Mouse (Mus musculus) heart, embryonic 15.5 days (tissue): ENCODE measurements around the gene Vps53. TPM values are rescaled to one million over a fixed set of nuclear protein-coding genes. Genes with fewer than 3 reads are reported as not detected.
"Not testable (repeated sequence)": the region's sequence is repeated elsewhere in the genome, so short reads cannot be mapped to it uniquely, and the experiment has no call there.

Experiments used
- ATAC-seq: fragments of 200-750 bp; cut with Nextera tagmentation; replicated peaks from 2 replicates; pipeline ENCODE4 v1.8.0; 2017; ENCODE audit warnings: low read depth, moderate TSS enrichment; ENCODE audit not compliant: insufficient number of reproducible peaks, insufficient read depth, low FRiP score
- H3K27ac ChIP-seq: fragments of 300-500 bp; sonication (generic); 2 replicates; pipeline ENCODE4 v1.5.1; 2015; ENCODE audit warnings: mild to moderate bottlenecking, inconsistent platforms
- H3K27me3 ChIP-seq: fragments of 300-500 bp; sonication (generic); 2 replicates; pipeline ENCODE4 v1.6.1; 2015; ENCODE audit warnings: inconsistent platforms
- H3K36me3 ChIP-seq: fragments of 300-500 bp; sonication (generic); 2 replicates; pipeline ENCODE4 v1.6.1; 2015; ENCODE audit warnings: mild to moderate bottlenecking, inconsistent platforms
- H3K4me1 ChIP-seq: fragments of 300-500 bp; sonication (generic); replicated peaks from 2 replicates; pipeline ENCODE4 v1.6.1; 2015; ENCODE audit warnings: inconsistent platforms
- H3K4me2 ChIP-seq: fragments of 300-500 bp; sonication (generic); 2 replicates; pipeline ENCODE4 v1.6.1; 2015; ENCODE audit warnings: inconsistent platforms, mild to moderate bottlenecking, moderate library complexity
- H3K4me3 ChIP-seq: fragments of 300-500 bp; sonication (generic); 2 replicates; pipeline ENCODE4 v1.5.1; 2015; ENCODE audit warnings: mild to moderate bottlenecking, inconsistent platforms
- H3K9ac ChIP-seq: fragments of 300-500 bp; sonication (generic); 2 replicates; pipeline ENCODE4 v1.6.1; 2015; ENCODE audit warnings: mild to moderate bottlenecking, inconsistent platforms
- H3K9me3 ChIP-seq: fragments of 300-500 bp; sonication (generic); replicated peaks from 2 replicates; pipeline ENCODE4 v1.6.1; 2016; ENCODE audit warnings: inconsistent platforms
- WGBS: fragments of 180-500 bp; shearing (Covaris S2); methylation state at CpG from one replicate; pipeline ENCODE4 v1.1.7; 2015; ENCODE audit warnings: mixed read lengths; 5-methylcytosine and 5-hydroxymethylcytosine counted together
- polyA plus RNA-seq: library from polyadenylated mRNA; unstranded; fragments of >200 nt; fragmentation: Nextera tagmentation; extraction: Ambion mirVana; gene quantifications from 2 replicates; pipeline ENCODE4 v1.2.1, GENCODE M21; 2015

Gene Vps53
- polyA plus RNA-seq = 26.0 and 31.6 TPM in 2 replicates

DNA sequence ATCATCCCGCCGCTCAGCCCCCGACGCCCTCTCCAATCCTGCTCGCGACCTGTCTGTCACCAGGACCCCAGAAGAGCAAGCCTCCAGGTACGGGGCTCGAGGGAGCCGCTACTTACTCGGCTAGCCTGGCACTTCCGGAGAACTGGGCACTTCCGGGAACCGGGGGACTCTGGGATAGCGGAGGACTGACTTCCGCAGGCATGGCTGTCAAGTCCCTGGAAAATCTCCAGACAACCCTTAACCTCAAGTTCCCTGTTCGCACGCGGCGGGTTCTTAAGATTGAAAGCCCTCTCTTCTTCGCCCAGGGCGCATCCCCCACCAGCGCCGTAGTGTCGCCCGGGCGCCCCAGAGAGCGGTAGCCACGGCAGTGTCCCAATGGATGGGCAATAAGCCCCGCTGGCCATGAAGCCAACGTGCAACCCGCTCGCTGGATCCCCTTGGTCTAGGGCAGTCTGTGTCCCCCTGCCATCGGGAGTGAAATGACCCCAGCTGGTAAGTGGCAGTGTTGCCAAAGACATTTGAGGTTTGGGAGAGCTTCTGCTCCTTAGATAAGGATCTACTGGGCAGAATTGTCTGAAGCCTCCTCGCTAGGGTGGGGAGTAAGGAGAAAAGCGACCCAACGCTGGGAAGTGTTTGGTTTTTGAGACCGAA, at the start of gene Vps53, which contains the start of gene Fam57a:
Gene Vps53 (minus strand): TSS at position 153 of the 651 bp plus-strand sequence.
Gene Fam57a (plus strand): TSS at position 177 of the 651 bp plus-strand sequence.
- ATAC-seq = peak; percentile 89

DNA sequence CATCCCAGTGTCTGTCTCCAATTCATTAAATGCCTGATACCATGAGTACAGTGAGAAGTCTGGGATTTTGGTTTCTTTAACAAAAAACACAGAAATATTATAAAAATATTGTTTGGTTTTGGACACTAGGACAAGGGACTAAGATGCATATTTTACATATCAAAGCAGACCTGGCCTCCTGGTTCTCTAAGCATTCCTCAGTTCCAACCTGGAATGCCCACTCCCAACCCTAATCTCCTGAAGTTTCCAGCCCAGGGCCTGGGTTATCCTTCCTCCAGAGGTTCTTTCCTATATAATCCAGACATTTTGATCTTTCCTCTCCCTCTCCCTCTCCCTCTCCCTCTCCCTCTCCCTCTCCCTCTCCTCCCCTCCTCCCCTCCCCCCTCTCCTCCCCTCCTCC, 45.6 kb upstream of the Vps53 start:
- H3K4me2 ChIP-seq = no peak overlapping the region
- H3K4me1 ChIP-seq = no peaks in the 10 kb centered on the region
- H3K9ac ChIP-seq = no peak overlapping the region
- H3K27me3 ChIP-seq = no peaks in the 10 kb centered on the region
- ATAC-seq = no peak
- H3K9me3 ChIP-seq = no peaks in the 10 kb centered on the region
- H3K27ac ChIP-seq = no peak overlapping the region
- no peak overlapping the region for H3K4me3 ChIP-seq
- H3K36me3 ChIP-seq = peaks cover 36% of the 10 kb centered on the region

More for the DNA sequence above, at the start of gene Vps53, which contains the start of gene Fam57a:
- Histone ChIP-seq H3K4me2 (peak within 1 kb of the TSS; percentile 94), H3K4me1 (peaks cover 11% of the 10 kb centered on the region), H3K27me3 (no peaks in the 10 kb centered on the region), H3K36me3 (peaks cover 2% of the 10 kb centered on the region), H3K9ac (peak within 1 kb of the TSS; percentile 73), H3K27ac (peak within 1 kb of the TSS; percentile 71), H3K9me3 (no peaks in the 10 kb centered on the region), H3K4me3 (peak within 1 kb of the TSS; percentile 93)
- WGBS = under 1% methylated on average over 37 of the region's 37 CpGs

DNA sequence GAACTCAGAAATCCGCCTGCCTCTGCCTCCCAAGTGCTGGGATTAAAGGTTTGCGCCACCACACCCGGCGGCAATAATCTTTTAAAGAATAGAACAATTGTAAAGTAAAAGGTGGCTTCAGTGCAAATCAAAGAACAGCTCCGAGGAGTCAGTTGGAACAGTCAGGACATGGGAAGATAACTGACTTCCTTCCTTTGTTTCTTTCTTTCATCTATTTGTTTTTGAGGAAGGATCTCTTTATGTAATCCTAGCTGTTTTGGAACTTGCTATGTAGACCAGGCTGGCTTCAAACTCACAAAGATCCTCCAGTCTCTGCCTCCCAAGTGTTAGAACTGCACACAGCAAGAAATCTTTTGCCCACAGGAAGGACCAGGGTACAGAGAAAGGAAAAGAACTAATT, 45.2 kb upstream of the Vps53 start:
- no peak for ATAC-seq
- Histone ChIP-seq H3K9ac (no peak overlapping the region), H3K4me3 (no peak overlapping the region), H3K4me1 (no peaks in the 10 kb centered on the region), H3K36me3 (peaks cover 39% of the 10 kb centered on the region), H3K9me3 (no peaks in the 10 kb centered on the region), H3K4me2 (no peak overlapping the region), H3K27me3 (no peaks in the 10 kb centered on the region), H3K27ac (no peak overlapping the region)
- 80% methylated on average over 5 of the region's 5 CpGs for WGBS

DNA sequence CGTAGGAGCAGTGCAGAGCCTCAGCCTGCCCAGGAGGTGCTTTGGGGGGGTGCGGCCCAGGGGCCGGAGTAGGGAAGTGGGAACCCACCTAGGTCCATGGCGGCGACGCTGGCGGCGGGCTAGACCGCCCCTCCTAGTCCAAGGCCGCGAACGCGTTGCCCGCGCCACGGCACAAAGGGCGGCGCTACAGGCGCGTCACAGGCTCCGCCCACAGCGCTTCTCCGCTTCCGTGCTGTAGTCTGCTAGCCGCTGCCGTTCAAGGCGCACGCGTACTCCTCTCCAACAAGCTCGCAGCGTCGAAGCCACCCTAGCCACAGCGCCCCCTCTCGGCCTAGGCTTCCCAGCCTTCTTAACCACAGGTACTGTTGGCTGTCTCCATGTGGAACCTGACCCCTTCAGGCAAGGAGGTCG, 37.9 kb upstream of the Vps53 start, which contains the start of the genes Dbil5 and Gemin4:
Gene Dbil5 (plus strand): TSS at position 219 of the 411 bp plus-strand sequence.
Gene Gemin4 (minus strand): TSS at position 275 of the 411 bp plus-strand sequence.
- ATAC-seq = peak; percentile 97
- Histone ChIP-seq H3K27me3 (no peaks in the 10 kb centered on the region), H3K4me1 (peaks cover 8% of the 10 kb centered on the region), H3K27ac (peak within 1 kb of the TSS; percentile 88), H3K4me2 (peak within 1 kb of the TSS; percentile 79), H3K4me3 (peak within 1 kb of the TSS; percentile 77), H3K36me3 (peaks cover 37% of the 10 kb centered on the region), H3K9ac (peak within 1 kb of the TSS; percentile 87), H3K9me3 (no peaks in the 10 kb centered on the region)
- under 1% methylated on average over 35 of the region's 35 CpGs for WGBS

GRCm38 (mm10) chr11:76216681-76217389, 37.4 kb upstream of the Vps53 start:
- WGBS = 2% methylated on average over 33 of the region's 33 CpGs
- Histone ChIP-seq H3K4me1 (peaks cover 8% of the 10 kb centered on the region), H3K36me3 (peaks cover 38% of the 10 kb centered on the region), H3K4me2 (peak overlapping the region; percentile 79), H3K27me3 (no peaks in the 10 kb centered on the region), H3K9ac (peak overlapping the region; percentile 87), H3K27ac (peak overlapping the region; percentile 88), H3K4me3 (peak overlapping the region; percentile 77), H3K9me3 (no peaks in the 10 kb centered on the region)
- peak; percentile 21 for ATAC-seq

- no peak for ATAC-seq
- H3K9ac ChIP-seq = no peak overlapping the region
- peaks cover 8% of the 10 kb centered on the region for H3K4me1 ChIP-seq
- no peaks in the 10 kb centered on the region for H3K9me3 ChIP-seq
- no peaks in the 10 kb centered on the region for H3K27me3 ChIP-seq
- H3K4me2 ChIP-seq = peak overlapping the region; percentile 79
- H3K27ac ChIP-seq = peak overlapping the region; percentile 88; the same call in 1 of the 2 replicates
- peaks cover 32% of the 10 kb centered on the region for H3K36me3 ChIP-seq
- H3K4me3 ChIP-seq = peak overlapping the region; percentile 77
- WGBS = 89% methylated on average over 5 of the region's 5 CpGs
Observed at GRCm38 (mm10) chr11:76216049-76216540, 36.6 kb upstream of the Vps53 start.

DNA sequence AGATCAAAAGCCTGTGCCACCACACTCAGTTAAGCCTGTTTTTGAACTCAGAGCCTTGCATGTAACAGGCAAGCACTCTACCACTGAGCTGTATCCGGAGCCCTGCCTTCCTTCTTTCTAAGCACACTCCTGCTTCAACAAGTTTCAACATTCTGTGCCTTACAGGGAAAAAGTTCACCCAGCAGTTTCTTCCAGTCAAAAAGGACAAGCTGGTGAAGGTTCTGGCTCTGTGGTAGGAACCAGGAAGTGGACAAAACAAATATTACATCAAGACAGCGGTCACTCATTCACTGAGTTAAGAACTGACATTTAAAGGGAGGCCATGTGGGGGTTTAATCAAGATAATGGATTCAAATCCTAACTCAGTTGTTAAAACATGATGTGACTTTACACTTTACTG, 35.6 kb upstream of the Vps53 start:
- Histone ChIP-seq H3K4me1 (peaks cover 8% of the 10 kb centered on the region), H3K27me3 (no peaks in the 10 kb centered on the region), H3K9ac (no peak overlapping the region), H3K4me3 (no peak overlapping the region), H3K36me3 (peaks cover 30% of the 10 kb centered on the region), H3K27ac (no peak overlapping the region), H3K9me3 (no peaks in the 10 kb centered on the region), H3K4me2 (no peak overlapping the region)
- no peak for ATAC-seq
- WGBS = 91% methylated on average over 2 of the region's 2 CpGs

- Histone ChIP-seq H3K9ac (no peak overlapping the region), H3K36me3 (peaks cover 26% of the 10 kb centered on the region), H3K4me2 (no peak overlapping the region)
Observed at GRCm38 (mm10) chr11:76213841-76214240, 34.4 kb upstream of the Vps53 start.

GRCm38 (mm10) chr11:76211595-76211994, 32.1 kb upstream of the Vps53 start:
- 90% methylated on average over 5 of the region's 6 CpGs for WGBS

More at GRCm38 (mm10) chr11:76213841-76214240, 34.4 kb upstream of the Vps53 start:
- Histone ChIP-seq H3K9me3 (no peaks in the 10 kb centered on the region), H3K4me3 (no peak overlapping the region), H3K27me3 (no peaks in the 10 kb centered on the region), H3K27ac (no peak overlapping the region), H3K4me1 (peaks cover 8% of the 10 kb centered on the region)
- no peak for ATAC-seq
- WGBS = 82% methylated on average over 5 of the region's 5 CpGs

DNA sequence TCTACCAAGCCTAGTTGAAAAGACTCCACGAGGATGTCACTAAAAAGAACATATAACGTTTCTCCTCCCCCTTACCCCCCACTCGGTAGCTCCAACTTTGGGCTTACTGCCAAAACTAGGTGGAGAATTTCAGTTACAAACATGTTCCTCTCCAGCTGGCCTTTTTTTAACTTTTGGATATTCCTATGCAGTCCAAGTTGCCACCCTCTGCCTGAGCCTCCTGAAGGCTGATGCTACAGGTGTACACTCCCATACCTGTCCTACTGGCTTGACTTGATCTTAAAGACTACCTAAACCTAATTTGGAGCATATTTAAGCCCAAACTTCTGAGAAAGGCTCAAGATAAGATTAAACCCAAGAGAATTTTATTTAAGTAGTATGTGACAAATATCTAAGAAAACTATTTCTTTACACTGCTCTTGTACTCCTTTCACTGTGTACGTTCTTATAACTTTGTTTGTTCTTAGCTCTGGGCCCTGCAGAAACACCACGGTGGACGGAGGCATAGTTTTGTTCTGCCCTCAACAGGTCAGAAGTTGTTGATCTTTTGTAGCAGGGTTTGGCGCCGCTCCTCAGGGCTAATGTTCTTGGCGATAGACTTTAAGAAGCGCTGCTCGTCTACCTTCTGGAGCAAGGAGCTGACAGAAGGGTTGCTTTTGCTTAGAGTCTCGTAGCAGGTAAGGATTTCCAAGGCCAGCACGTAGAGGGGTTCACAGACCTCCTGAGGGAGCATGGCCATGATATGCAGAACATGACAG, 31.0 kb upstream of the Vps53 start:
- Histone ChIP-seq H3K27ac (no peak overlapping the region), H3K4me2 (no peak overlapping the region), H3K9ac (no peak overlapping the region), H3K9me3 (no peaks in the 10 kb centered on the region), H3K4me3 (no peak overlapping the region), H3K36me3 (peaks cover 37% of the 10 kb centered on the region), H3K27me3 (no peaks in the 10 kb centered on the region), H3K4me1 (no peaks in the 10 kb centered on the region)
- WGBS = 77% methylated on average over 13 of the region's 13 CpGs
- no peak for ATAC-seq

More at GRCm38 (mm10) chr11:76211595-76211994, 32.1 kb upstream of the Vps53 start:
- H3K9ac ChIP-seq, H3K9me3 ChIP-seq, H3K4me2 ChIP-seq, H3K27ac ChIP-seq, H3K4me3 ChIP-seq, H3K4me1 ChIP-seq, ATAC-seq, H3K27me3 ChIP-seq: not testable (repeated sequence)
- peaks cover 37% of the 10 kb centered on the region for H3K36me3 ChIP-seq

DNA sequence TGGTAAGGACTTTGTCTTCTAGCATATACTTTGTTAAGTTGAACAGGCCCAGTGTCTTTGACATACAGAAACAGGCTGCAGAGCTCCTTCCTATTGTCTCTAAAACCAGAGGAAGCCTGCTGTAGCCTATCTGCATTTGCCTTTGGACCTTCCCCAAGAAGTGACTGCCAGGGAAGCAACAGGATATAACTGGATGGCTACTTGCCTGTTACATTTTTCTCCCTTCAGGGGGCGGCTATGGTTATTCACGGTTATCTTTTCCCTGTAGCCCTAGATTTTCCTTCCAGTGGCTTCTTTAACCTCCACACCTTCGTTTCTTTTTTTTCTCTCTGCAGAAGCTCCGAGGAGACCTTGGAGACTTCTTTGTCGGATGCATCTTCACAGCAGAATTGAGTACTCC, 27.3 kb upstream of the Vps53 start:
- Histone ChIP-seq H3K4me1 (peaks cover 6% of the 10 kb centered on the region), H3K27ac (no peak overlapping the region), H3K4me3 (no peak overlapping the region), H3K9me3 (no peaks in the 10 kb centered on the region), H3K9ac (no peak overlapping the region), H3K27me3 (no peaks in the 10 kb centered on the region), H3K4me2 (no peak overlapping the region), H3K36me3 (peaks cover 17% of the 10 kb centered on the region)
- ATAC-seq = no peak
- 74% methylated on average over 5 of the region's 5 CpGs for WGBS
